Mouse (Mus musculus): Measurements from ENCODE around the gene Alox12b.

DNA sequence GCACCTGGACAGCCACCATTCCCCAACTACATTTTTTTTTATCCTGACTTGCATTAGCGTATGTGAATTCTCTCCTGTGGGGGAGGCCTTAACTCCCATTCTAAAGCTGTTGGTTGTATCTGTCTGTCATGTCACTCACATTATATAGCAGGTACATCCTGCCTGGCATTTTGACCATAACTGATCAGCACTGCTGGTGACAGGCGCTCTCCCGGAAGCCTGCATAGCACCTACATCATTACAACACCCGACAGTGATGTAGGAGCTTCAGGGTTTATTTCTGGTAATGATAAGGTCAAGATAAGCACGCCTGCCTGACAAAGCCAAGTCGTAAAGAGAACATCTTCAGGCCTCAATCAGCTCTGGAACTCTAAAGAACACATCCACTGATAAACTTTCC lies 43.4 kb downstream of the Alox12b start:
- TF ChIP-seq CTCF (IDR thresholded peaks at IDR 0.05), result no peak
- no peak for TF ChIP-seq EP300 (IDR thresholded peaks at IDR 0.05)

Data from lung, postnatal 0 days (tissue).